Mouse (Mus musculus): Measurements from ENCODE around the gene 2610528J11Rik.
"Not testable (repeated sequence)": the region's sequence is repeated elsewhere in the genome, so short reads cannot be mapped to it uniquely, and the experiment has no call there.

Gene 2610528J11Rik

DNA sequence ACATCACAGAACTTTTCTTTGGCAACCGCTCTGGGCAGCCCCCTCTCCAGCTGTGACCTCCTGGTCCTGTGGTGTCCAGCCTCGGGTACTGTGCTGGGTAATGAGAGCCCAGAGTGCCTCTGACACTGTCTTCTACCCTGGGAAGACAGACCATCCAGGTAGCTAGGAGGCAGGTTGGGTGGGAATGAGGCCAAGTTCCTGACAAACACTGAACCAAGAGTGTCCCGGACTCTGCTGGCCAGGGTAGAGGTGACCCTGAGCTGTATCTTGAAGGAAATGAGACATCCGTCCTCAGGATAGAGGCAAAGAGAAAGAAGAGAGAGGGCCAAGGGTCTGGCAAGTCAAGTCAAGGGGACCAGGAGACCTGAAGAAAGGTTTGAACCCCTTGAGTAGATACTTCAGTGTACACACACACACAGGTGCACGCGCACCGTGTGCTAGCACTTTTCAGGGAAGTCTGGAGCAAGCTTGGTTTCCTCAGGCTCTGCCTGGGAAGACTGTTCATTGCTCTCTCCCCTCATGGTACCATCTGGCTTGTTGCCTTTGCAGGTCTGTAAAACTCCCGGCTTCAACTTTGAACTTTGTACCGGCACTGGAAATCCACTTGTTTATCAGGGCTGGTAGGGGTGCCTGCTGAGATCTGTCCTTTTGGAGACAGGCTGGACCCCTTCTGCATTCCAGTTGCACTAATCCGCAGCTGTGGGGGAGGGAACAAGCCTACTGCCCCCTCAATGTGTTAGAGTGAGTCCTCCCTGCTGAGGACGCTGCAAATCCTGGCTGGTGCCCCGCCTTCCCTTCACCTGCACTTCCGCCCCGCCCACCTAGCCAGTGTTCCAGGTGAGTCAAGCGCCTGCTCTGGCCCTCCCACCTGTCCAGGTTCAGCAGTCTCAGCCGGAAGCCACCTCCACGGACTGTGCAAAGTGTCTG, at the start of gene 2610528J11Rik:
TSS of gene 2610528J11Rik (plus strand) at position 592 of the 927 bp plus-strand sequence.
- DNase-seq (ENCODE audit: low spot score in 2 of 2), result no peak

DNA sequence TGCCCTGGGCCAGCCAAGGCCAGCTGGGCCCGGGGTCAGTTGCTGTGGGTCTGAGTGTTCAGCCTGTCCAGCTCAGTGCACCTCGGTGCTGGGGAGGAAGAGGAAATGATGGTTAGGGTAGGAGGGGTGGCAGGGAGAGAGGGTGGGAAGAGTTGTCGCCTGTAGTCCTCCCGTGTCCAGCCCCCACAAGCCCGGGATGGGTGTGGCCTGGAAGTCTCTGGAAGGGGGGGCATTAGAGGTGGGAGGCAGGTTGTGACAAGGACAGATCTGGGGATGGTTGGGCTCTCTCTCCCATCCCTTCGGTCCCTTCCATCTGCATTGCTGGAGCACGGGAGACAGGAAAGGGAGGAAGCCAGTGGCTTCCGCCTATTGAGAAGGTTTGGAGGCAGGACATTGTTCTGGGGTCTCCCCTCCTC, 37.1 kb upstream of the 2610528J11Rik start, which contains the start of gene Tie1:
TSS of gene Tie1 (minus strand) at position 345 of the 416 bp plus-strand sequence.
- DNase-seq (ENCODE audit: low spot score in 2 of 2), result no peak

DNA sequence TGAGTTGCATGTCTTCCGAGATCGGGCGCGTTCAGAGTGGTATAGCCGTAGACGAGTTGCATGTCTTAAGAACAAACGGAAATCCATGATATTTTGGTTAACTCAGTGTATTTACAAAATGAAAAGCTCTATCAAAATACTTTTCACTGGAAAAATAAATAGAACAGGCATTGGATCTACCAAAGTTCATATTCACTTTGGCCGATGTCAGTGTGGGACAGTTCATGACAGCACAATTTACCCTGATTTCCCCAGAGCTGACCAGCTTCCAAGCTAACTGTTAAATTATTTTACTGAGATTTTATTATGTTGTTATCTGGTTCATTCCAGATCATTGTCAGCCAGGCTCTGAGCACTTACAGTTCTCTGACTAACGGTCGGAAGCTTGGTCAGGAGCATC, 36.3 kb upstream of the 2610528J11Rik start:
- no peak for DNase-seq (ENCODE audit: low spot score in 2 of 2)

DNA sequence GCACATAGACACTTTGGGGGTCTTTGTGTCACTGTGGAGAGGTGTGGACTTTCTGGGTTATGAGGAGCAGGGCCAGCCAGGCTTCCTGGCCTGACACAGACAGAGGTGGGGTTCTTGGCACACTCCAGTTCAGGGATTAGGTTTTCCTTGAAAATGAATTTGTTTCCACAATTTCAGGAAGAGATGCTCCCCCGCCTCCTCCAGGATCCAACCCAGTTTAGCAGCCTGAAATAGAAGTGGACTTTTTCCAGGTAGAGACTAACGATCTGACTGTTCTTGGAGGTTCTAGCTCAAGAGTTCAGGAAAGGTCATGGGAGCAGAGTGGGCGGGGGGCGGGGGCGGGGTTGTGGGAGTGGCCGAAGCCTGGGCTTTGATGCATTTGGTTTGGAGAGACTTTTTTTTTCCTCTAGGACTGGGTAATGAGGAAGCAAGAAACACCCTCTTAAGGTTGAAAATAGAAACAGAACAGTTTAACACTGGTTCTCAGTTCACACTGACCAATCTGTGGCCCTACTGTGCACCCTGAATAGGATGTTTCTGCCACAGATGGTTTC, 26.6 kb upstream of the 2610528J11Rik start:
- no peak for DNase-seq (ENCODE audit: low spot score in 2 of 2)

DNA sequence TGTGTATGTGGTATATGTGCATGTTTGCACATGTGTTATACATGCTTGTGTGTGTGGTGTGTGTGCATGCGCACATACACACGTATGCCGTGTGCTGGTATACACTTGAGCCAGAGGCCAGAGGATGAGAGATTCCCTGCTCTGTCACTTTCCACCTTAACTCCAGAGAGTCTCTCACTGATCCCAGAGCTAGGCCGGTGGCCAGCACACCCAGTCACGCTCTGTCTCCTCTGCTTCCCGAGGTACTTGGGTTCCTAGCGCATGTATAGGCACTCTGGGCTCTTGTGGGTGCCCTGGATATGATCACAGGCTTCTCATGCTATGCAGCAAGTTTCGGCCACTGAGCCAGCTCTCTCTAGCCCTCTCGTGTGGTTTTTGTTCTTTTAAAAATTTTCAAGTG, 26.0 kb upstream of the 2610528J11Rik start:
- no peak for DNase-seq (ENCODE audit: low spot score in 2 of 2)

DNA sequence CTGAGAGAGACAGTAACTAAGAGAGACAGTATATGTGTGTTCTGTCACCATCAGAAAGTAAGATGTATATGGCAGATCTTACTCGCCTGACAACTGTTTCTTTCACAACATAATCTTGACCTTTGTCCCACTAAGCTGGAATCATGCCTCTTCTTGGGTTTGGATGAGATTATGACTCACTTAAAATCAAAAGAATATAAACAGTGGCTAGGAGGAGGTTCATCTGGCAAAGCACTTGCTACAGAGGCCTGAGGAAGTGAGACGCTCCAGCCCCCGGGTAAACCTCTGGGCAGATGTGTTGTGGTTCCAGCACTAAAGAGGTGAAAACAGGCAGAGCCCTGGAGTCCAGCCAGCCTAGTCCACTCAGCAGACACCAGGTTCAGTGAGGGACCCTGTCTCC, 21.2 kb upstream of the 2610528J11Rik start:
- DNase-seq (ENCODE audit: low spot score in 2 of 2), result no peak

DNA sequence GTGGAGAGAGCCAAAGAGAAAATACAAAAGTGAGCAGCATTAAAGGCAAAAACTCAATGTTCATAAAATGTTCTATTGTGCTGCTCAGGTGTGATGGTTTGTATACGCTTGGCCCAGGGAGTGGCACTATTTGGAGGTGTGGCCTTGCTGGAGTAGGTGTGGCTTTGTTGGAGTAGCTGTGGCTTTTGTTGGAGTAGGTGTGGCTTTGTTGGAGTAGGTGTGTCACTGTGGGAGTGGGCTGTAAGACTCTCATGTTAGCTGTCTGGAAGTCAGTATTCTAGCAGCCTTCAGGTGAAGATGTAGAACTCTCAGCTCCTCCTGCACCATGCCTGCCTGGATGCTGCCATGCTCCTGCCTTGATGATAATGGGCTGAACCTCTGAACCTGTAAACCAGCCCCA, 19.6 kb upstream of the 2610528J11Rik start:
- DNase-seq (ENCODE audit: low spot score in 2 of 2), result not testable (repeated sequence)

DNA sequence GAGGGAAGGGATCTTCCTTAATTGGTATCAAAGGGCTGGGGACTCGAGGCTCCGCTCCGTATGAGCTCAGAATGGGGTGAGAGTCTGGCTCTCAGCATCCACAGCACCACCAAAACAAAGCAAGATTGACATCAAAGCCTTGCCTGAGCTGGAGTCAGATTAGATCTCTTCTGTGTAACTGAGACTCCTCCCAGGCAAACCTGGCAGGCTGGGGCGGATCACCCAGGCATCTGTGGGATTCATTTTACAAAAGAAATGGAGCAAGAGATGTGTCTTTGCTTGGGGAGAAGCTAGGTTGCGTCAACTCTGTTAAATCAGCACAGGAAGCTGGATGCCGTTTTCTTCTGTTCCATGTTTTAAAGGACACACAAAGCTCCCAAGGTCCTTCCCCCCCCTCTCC, 17.7 kb upstream of the 2610528J11Rik start:
- no peak for DNase-seq (ENCODE audit: low spot score in 2 of 2)

DNA sequence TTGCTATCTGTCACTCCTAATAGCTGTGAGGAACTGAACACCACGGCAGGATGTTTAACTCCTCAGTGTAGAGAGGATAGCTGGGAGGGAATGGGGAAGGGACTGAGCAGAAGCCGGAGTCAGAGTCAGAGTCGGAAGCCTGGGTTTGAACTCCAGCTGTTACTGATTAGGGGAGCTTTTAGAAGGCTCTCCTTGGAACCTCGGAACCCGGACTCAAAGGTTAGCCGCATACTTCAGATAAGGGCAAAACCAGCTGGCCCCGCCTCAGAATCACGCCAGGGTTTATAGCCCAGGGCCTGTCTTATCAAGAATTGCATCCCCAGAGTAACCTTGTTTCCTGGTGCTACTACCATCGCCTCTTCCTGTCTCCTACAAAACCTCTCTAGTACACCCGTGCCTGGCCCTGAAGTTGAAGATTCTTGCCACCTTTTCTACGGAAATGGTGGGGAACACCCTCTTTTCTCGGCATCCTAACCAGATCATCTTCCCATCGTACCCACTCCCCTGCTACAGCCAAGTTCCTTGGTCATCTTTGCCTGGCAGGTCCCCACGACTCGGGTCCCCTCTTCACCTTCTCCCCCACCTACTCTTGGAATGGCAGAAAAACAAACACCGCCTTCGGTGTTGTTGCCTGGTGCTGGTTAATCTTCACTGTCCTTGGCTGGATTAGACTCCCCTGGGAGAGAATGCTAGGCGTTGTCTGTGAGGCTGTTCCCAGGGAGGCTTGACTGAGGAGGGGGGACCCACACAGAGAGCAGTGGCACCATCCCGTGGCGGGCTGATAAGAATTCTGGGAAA, 9.9 kb upstream of the 2610528J11Rik start:
- no peak for DNase-seq (ENCODE audit: low spot score in 2 of 2)

DNA sequence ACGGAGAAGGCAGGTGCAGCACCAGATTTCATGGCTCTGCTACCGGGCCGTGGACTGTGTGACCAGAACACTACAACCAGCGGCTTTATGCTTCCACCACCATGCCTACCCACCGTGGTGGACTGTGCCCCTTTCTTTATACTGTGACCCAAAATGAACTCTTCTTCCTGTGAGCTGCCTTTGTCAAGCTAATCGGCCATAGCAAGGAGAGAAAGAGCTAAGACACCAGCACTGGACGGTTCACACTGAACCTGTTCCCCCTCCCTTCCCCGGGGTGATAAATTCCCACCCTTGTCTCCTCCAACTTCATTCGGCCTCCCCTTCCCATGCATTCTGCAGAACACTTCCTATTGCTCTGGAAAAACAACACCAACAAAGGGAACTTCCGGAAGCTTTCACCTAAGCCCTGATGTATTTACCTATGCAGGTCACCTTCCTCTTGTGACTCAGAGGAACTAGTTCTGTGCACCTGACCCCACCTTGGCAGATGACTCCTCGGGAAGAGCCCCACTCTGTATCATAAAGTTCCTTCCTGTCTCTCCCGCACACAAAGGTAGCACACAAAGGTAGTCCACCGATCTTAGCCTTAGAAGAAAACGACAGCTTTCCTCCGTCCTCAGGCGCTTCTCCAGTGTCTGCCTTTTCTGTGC, 9.2 kb upstream of the 2610528J11Rik start:
- DNase-seq (ENCODE audit: low spot score in 2 of 2), result no peak

DNA sequence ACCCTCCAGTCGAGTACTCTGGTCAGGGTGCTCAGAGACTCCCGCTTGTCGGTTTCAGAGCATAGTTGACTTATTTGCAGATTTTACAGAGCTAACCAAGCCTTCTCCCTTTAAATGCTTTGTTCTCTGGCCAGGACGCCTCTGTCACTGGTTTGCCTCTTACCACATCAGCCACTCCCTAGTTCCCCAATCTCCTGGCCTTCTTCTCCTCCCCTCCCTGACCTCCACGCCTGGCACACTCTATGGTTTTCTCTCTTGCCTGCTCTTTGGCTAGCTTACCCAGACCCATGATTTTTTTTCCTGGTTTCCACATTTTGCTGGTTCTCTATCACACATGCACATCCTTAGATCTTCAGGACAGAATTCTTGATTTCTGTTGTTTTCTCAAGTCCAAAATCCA, 8.6 kb upstream of the 2610528J11Rik start:
- no peak for DNase-seq (ENCODE audit: low spot score in 2 of 2)

DNA sequence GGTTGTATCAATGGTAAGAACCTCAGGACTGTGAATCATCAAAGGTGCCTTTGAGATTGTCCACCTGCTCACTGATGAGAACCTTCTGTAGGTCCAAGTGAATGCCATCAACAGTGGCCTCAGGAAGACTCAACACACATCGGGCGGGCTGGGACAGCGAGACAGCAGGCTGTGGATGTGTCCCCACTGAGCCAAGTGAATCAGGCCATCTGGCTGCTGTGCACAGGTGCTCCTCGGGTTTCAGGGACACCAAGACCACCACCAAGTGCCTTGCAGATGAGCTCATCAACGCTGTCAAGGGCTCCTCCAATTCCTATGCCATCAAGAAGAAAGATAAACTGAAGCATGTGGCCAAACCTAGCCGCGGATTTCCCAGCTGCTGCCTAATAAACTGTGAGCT, 4.6 kb upstream of the 2610528J11Rik start:
- no peak for DNase-seq (ENCODE audit: low spot score in 2 of 2)

DNA sequence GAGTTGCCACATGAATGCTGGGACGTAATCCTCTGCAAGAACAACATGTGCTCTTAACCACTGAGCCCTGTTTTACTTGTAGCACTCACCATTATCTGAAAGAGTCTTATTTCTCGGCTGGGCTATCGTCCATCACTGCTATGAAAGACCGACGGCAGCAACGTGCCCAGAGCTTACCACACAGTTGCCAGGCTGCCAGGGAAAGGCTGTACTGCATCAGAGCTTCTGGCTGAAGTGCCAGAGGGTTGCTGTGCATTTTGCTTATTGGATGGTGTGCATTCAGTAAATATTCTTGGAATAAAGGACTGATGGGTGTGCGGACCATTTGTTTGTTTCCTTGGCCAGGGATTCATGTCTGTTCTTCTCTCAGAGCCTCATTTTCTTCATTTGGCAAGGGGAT, 2.8 kb upstream of the 2610528J11Rik start:
- no peak for DNase-seq (ENCODE audit: low spot score in 2 of 2)

DNA sequence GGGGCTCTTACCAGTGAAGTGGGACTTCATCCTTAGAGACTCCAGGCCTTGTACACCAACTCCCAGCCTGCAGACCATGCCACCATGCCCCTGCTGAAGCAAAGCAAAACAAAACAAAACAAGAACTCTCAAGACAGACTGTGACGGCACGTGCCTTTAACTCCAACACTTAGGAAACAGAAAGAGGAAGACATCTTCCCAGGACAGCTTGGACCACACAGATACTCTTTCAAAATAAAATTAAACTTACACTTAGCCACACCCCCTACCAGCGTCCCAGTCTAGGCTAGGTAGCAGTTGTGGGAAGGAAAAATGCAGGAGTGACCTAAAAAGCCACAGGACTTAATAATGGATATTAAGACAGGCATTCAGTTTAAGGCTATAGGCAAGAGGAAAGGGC, 1.0 kb upstream of the 2610528J11Rik start:
- DNase-seq (ENCODE audit: low spot score in 2 of 2), result no peak

DNA sequence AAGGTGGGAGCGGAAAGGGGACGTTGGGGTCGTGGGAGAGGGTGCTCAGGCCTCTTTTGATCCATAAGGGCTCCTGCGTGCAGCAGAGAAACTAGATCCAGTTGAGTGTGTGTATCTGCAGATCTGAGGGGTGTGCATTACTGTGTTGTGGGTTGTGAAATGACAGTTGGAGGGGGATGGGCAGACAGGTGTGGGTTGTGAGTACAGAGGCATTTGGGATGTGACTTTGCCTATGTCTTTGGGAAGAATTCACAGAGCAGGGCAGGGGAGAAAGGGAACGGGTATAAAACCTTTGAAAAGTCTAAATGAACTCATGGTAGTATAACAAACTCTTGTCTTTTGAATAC, 509 bp downstream of the 2610528J11Rik start:
- DNase-seq (ENCODE audit: low spot score in 2 of 2), result no peak

DNA sequence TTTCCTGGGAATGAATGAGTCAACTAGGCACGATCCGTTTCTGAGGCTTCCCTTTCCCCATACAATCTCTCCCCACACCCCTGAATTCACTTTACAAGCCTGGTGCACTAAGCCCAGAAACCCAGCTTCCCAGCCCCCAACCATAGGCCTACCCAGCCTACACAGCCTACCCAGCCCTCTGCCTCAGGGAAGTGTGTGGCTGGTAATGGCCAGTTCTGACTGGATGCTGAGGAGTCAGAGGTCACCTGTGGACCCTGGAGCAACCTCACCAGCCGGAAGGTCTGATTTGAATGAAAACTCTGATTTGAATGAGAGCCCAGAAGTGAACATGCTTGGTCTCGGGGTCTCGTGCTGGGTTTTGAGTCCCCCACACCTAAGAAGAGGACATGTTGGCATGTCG, 921 bp downstream of the 2610528J11Rik start:
- no peak for DNase-seq (ENCODE audit: low spot score in 2 of 2)

DNA sequence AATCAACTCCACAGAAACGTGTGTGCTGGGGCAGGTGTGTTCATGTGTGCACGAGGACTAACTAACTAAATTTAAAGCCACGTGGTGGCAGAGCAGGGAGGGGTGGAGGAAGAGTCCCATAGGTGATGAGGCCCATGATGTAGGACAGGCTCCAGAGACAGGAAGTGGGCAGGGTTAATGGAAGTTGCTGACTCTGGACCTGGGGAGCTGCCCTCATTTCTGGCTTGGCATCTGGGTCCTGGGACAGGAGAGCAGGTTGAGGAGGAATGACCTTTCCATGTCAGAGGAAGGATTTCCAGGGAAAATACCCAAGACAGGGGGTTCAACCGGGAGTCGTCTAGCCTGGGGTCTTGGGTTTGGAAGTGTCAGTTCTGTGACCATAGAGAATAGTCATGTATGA, 5.9 kb downstream of the 2610528J11Rik start:
- DNase-seq (ENCODE audit: low spot score in 2 of 2), result no peak

DNA sequence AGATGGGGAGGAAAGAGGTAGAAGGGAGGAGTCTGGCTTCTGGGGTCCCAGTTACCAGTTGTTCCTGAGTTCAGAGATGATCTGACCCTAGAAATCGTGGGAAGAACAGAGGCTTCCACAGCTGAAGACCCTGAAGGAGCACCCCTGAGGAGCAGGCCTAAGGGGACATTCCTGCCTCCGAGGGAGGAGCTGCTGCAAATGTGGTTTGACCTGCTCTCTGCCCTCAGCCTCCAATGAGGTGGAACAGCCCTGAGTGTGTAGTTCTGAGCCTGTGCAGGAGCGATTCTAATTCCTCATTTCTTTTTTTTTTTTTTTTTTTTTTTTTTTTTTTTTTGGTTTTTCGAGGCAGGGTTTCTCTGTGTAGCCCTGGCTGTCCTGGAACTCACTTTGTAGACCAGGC, 6.4 kb downstream of the 2610528J11Rik start:
- no peak for DNase-seq (ENCODE audit: low spot score in 2 of 2)

DNA sequence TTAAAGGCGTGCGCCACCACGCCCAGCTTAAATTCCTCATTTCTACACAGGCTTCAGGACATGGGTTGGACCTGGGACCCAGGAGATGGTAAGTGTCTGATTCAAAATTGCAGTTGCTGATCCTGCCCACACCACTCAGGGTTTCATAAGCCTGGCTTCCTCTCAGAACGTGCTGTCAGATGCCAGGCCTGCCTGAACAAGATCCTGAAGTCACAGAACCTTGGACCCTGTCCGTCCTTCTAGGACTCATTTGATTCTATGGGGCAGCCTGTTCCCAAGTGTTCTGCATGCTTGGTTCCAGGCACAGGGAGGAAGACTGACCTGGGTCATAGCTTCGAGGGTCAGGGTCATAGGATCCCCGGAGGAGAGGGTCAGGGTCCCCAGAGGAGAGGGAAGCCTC, 6.8 kb downstream of the 2610528J11Rik start:
- no peak for DNase-seq (ENCODE audit: low spot score in 2 of 2)

DNA sequence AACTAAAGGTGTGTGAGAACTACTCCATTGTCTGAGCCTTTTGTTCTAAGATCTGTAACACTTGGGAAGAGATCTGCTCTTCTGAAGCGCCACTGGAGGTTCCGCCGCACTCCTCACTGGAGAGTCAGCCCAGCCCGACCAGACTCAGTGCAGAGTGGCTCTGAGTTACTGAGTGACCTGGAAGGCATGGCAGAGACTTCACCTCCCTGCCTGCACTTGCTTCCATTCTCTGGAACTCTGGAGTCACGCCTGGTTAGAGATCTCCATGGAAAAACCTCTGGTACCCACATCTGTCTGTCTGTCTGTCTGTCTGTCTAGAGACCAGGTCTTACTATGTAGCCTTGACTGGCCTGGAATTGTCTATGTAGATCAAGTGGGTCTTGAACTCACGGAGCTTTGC, 8.8 kb downstream of the 2610528J11Rik start:
- DNase-seq (ENCODE audit: low spot score in 2 of 2), result no peak

DNA sequence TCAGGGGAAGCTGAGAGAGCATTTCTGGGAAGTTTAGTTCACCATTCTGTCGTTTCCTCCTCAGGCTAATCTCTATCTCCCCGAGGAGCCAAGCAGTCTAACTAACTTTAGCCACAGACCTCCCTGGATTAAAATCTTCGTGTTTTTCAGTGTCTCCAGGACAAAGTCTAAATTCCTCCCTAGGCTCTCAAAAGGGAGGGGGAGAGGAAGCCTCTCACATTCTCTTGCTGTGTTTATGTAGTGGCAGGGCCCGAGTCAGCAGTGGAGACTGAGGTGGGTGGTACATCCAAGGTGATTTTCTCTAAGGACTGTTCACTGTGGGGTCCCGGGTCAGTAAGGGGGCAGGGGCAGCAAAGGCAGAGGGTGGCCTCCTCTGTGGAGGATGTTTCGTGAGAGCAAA, 11.0 kb downstream of the 2610528J11Rik start:
- no peak for DNase-seq (ENCODE audit: low spot score in 2 of 2)

DNA sequence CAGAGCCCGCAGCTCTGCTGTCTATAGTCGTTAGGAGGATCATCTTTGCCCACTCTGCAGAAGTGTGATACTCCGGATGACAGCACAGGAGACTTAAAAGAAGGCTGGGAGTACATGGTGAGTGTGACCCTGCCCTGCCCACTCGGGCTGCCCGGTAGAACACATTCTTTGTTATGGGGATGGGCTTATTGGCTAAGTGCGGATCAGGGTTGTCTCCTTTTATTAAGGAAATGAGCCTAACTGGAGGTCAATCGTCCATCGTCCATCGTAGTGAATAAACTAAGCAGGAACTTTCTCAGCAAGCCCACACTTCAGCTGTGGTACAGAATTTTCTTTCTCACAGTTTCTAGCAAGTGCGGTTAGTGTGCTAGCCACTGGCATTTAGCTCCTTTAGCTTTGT, 13.1 kb downstream of the 2610528J11Rik start:
- no peak for DNase-seq (ENCODE audit: low spot score in 2 of 2)
